Mouse (Mus musculus) NIH3T3 (cell line): ENCODE measurements at regions not wholly inside any gene's neighbourhood (a gene's known extent, or its start where the extent isn't known, plus 50 kb on each side); places are given as distances from the start of the nearest gene placed in this dataset.

ENCODE experiments used
- DNase-seq: peaks from one replicate; pipeline ENCODE4 v3.0.0-alpha.2; 2012; ENCODE audit warnings: low read depth

DNA sequence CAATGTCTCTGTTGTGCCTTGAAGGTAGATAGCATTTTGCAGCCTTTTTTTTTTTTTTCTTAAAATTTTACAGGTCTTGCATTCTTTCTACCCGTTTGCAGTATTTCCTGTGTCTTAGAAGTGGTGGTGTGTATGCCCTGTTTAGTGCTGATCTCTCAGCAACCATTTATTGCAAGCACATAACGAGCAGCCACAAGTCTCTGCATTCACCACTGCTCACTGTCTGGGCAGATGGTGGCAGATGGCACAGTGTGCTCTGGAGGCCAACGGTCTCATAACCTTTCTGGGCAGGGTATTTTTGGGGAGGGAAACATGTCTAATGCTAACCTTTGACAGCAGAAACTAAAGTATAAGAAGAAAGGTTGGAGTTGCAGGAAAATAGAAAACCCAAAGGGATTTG is 266.1 kb upstream of the Ptger4 start:
- no peak for DNase-seq

DNA sequence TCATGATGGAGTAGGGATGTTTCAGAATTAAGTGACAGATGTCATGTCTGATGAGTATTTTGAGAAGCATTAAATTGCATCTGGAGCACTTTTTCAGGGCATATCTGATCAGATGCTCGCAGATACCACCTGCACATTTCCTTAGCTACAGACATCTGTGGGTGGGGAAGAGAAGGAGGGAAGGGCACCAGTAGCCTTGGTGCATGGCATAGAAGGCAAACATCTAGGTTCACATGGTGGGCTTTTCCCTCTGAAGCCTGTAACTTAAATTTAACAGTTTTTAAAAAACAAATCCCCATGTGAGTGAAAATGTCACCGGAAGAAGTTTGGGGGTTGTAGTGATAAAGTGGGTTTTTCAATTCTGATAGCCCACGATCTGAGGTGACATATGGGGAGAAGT is 267.1 kb upstream of the Ptger4 start:
- DNase-seq, result no peak

DNA sequence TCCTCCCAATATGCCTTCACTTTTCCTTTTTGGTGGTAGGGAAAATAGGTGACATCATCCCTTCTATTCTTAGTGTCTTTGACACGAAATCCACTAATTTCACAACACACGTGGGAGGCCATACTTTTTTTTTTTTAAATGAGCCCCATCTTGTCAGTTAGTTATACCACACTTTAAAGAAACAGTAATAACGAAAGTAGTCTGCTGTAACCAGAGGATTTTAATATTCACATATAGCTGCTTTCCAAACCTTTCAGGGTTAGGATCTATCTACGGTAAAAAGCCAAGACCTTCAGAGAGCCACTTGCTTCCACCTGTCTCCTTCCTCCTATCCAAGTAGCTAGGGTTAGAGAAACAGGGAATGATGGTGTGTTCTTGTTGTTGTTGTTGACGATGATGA is 268.6 kb upstream of the Ptger4 start:
- no peak for DNase-seq

DNA sequence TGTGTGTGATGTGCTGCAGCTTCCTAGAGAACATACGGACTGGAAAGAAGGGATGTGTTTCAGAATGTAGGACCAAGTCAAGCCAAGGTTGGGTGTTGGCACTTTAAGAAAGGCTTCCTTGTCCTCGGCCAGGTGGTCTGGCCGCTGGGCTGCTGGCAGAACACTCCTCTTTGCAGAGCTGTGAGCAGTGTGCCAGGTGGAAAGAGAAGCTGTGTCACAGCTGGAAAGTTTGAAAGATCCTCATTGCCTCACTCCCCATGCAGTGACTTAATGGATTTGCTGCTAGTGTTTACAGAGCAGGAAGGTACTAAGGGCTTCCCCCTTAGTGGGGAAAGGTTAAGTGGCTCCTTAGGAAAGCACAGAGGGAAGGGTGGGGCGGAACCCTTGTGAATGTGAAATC is 269.2 kb upstream of the Ptger4 start:
- no peak for DNase-seq

DNA sequence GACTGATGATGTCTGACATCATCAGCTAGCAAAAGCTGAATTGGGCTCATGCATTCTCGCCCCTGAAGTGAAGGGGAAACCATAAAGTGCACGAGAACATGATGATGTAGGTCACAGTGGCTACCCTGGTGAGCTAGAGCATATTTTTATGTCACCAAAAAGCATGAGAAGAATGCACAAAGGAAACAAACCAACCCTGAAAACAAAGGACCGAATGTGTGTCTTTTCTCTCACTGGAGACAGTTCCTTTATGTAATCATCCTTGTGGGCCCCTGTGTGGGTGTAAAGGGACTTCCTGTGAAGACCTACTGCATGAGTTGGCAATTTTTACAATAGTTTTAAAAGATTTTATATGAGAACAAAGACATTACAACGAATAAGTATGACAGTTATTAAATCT is 270.2 kb upstream of the Ptger4 start:
- peak; percentile 37 for DNase-seq

DNA sequence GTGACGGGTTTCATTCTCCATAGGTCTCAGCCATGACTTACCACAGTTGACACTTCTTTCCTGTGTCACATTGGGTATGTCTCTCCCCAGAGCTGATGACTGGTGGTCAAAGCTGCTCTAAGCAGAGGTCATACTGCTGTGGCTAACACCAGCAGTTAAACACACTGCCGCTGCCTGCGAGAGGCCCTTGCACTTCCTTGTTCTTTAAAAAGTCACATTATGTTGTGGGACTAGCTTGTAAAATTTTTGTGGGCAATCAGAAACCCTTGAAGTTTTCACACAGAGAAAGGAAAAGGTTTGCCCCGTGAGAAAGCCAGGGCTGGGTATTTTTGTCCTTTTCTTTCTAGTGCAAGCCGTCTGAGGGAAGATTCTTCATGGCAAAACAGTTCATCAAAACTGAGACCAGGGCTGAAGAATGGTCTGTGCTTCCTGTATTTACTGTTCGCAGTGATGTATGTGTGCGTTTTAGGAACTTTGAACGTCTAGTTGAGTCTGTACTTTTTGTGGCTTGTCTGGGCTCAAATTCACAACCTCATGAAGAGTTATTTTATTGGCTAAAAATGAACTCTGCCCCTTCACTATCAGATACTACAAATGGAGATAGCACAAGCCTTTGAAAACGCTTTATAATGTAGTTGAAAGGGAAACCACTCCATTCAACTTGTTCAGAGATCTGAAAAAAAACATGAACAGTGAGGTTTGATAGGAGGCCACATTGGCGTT is 273.4 kb upstream of the Ptger4 start:
- no peak for DNase-seq

DNA sequence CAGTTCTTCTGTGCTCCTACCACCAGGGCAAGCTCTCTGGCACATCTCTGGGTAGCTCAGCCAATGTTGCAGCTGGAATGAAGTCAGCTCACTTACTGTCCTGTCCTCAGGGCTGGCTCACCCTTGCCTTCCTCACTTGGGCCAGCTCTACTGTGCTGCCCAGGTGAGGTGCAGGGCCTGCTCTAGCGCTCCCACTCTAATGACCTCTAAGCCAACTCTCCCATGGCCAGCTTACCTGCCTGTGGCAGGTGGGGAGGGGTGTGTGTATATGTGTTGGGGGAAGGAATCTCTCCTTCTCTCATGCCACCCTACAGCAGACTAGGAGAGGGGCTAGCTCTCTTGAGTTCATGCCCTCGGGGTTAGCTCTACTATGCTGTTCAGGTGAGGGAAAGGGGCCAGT is 275.6 kb upstream of the Ptger4 start:
- DNase-seq, result no peak

DNA sequence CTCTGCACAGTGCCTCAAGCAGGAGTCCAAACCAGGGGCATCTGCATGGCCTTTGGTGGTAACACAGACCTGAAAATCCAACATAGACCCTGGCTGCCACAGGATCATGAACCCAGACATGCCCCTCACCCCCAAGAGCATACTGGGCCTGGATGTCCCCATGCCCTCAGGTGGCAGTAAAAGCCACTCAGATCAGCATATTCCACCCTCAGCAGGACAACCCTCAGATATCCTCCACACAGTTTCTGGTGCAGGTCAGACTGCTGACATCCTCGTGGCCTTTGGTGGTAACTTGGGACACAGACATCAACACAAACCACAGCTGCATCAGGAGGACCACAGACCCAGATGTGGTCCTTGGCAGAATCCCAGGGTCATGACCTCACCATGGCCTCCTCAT is 276.0 kb upstream of the Ptger4 start:
- no peak for DNase-seq

DNA sequence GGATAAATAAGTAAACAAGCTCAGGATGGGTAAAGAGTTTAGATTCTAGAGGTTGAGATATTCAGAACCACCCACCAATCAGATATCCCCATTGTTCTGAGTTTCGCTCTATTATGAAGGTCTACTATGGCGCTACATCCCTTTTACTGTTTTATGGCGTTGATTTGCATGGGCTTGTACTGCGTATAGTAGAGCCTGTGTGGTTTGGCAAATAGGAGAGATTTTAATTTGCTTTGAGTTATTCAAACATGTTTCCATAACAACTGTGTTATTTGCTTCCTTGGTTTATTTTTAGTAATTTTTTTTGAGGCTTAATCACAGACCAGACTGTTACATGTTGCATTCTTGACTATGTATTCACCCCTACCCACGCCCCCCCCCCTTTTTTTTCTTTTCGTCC is 284.6 kb upstream of the Ptger4 start:
- peak; percentile 14 for DNase-seq

DNA sequence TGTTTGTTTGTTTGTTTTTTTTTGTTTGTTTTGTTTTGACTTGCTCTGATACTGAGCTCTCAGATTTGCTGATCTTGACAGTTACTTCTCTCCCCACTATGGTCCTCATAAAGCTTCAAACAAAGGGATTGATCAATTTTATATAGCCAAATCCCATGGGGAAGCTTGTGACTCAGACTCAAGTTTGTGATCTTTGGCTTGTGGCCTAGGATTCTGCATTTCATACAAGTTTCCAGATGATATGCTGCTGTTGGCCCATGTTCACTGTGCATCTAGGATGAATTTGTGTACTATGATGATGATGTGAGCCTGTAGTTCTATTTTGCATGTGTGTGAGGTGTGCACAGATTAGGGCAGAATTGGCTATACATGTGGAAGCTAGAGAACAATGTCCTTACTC is 289.7 kb upstream of the Ptger4 start:
- peak; percentile 88 for DNase-seq

DNA sequence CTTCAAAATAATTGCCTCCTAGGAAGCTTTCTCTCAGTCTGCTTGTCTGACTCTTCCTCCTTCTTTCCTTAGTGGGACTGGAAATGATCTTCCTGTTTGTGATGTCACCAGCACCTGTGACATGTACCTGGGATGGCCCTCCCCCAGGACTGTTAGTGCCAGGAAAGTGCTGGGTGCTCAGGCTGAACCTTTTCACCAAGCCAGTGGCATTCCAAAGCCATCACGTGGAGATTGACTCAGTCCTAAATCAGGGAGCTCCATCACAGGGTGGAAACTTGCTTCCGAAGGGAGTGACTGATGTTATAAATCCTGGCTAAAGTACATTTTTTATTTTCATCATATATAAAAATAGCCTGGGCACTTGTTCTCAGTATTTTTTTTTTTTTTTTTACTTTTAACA is 293.4 kb upstream of the Ptger4 start:
- DNase-seq, result peak; percentile 81

DNA sequence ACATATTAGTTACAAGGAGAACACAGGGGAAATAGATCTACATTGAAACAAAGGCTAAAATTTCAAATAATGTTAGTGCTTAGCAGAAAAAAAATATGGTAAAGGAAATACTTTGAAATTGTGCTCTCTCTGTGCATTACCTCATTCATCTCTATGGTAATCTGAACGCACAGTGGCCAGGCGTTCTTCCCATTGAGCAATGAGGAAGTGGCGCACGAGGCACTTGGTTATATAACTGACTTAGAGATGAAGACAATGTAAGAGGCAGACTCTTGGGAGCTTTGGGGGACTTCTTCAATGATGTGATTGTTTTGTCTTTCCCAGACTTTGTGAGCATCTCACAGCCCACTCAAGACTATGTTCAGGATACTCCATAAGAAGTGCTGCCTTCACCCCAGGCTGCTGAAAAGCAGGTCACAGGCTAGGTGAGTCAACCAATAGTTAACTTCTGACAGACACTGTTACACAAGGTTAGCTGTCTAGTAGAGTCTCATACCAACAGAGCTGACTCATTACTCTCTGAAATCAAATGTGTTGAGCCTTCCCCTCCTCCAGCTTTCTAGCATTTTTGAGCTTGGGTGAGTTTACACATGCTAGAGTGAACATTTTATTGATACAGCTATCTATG is 295.4 kb upstream of the Ptger4 start:
- peak; percentile 70 for DNase-seq

DNA sequence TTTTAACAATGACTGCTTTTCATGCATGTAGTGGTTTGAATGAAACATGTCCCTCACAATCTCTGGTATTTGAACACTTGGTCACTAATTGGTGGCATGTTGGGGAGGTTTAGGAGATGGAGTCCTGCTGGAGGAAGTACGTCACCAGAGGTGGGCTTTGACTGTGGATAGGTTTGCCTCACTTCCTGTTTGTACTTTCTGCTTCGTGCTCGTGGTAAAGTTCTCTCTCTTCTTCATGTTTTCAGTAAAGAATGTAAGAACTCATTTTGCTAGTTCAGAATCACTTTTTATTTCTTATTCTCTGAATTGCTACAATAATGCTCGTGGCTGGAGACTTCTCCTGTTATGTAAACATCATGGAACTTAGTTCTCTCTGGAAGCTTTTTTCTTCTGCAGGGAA is 310.5 kb upstream of the Ptger4 start:
- no peak for DNase-seq

DNA sequence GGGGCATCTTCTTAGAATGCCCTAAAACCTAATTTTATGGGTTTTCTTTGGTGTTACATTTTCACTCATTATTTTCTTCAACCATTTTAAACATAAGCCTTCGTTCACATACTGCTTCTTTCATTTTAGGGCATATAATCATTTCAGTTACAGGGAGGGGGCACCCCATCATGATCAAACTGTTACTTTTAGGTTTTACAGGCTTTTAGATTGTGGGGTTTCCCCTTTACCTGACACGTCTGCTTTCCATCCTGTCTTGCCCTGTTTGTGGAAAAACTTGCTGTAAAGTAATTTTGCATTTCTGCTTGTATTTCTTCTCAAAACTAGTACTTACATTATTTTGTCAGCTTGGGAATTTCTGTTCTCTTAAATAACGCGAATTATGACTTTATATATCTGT is 310.9 kb upstream of the Ptger4 start:
- no peak for DNase-seq

DNA sequence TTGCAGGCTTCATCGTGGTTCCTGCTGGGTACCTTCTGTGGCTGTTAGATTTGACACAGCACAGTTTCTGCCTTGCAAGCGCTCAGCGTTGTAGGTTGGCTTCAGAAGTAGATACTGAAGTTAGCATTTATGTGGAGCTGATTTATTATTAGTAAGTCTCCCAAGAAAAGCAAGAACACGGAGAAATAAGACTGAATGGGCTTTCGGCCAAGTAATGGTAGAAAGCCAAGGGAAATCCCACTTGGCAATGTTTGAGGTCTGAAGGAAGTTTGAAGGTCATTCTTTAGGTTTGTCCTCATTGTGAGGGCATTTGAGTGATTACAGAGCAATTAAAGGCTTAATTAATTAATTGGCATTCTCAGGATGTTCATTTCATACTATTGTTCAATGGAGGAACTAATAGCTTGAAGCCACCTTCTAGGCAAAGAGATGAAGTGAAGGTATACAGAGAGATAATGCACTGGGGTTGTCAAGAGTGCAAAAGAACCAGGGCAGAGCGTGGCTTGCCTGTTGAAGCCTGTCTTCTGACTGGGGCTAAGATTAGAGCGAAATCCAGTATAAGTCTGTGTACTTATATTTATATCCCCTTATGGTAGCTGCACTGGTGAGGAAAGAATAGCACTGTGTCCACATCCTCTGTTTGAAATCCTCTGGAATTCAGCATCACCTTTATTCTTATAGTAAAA is 311.5 kb upstream of the Ptger4 start:
- peak; percentile 61 for DNase-seq

DNA sequence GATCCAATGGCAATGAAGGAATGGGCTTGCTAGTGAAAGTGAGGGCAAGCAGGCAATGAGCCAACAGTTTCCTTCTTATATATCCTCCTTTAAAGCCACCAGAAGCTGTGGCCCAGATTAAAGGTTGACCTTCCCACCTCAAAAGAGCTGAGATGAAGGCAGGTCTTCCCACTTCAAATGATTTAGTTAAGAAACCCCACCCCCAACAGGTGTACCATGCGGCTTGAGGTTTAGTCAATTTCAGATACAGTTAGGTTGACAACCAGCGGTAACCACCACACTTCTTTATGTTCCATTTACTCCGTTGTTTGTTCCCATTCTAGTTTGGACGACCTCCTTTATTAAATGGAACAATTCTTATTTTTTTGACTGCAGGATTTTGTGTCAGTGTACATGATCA is 317.8 kb upstream of the Ptger4 start:
- no peak for DNase-seq

DNA sequence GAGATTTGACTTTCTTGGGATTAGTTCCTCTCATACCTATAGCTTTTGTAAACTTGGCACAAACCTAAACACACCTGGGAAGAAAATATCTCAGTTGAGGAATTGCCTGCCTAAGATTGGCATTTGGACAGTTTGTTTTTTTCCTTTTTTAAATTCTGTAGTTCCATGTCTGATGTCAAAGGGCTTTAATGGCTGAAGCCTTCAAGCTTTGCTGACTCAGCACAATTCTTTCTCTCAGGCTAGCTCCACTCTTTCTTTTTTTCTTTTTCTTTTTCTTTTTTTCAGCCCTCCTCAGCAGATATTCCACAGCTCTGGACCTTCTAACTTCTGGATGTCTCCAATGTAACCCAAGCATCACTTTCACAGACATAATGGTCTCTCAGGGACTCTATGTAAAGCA is 330.4 kb upstream of the Ptger4 start:
- no peak for DNase-seq

DNA sequence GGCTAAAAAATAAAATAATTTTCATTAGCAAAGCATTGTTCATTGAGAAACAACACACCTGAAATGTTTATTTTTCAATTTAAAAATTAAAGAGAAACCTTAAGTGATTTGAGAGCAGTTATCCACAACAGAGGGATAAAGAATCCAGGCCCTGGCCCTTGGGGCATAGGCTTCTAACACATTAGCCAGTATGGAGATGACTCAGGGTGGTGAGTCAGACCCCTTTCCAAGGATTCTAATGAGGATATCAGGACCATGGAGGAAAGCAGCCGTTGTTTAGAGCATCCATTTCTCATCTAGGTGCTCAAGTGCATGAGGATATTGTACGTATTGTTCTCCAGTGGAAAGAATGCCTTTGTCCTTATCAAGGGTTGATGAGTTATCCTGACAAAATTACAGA is 335.6 kb upstream of the Ptger4 start:
- peak; percentile 76 for DNase-seq

DNA sequence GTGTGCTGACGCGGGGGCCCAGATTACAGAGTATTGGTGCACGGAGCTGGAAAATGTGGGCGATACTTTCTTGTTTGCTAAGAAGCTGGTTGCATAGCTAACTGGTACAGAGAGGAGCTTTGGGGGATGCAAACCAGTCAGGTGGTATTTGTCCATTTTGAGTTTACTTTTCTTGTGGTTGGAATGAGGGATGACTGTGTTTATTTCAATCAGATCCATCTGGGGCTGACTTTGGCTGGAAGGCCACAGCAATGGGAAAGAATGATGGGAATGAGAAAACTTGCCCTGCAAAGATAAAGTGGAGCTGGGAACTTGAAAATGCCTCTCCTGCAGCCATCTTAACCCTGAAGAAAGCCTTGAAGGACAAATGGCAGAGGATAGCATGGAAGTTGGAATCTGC is 336.4 kb upstream of the Ptger4 start:
- DNase-seq, result peak; percentile 73

DNA sequence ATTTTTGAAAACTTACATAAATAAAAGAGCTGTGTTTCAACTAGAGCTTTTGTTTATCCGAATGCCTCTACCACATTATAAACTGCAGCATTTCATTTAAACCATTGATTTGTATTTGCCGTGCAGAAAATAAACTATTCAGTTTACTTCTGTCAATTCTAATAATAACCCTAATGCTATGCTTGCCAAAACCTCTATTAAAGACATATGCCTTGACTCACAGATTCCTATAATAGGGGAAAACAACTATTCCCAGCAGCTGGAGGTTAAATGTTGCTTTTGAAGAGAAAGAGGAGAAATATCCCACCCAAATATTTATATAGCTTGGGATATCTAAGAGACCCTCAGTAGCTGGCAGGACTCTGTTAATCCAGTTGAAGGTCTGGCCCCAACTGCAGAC is 340.4 kb upstream of the Ptger4 start:
- DNase-seq, result peak; percentile 80

DNA sequence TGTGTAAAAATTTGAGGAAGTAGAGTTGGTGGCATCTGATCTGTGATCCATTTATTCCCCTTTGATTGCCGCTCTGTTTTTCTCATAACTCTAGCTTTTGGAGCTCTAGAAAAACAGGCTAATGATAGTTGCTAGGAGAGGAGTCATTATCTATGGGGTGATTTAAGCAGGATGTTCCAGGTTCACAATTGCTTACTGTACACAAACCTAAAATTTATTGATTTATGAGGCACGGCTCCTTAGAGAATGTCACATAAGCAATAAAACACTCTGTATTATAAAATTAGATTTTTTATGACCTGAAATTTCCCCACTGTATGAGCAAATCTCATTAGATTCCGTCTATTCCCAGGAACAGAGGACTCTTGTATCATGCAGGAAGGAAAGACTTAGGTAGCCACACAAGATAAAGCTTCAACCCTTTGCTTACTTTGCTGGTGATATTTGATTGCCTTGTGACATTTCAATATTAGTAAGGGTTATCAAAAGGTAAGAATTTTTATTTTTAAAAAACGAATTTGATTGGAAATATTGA is 360.8 kb upstream of the Ptger4 start:
- no peak for DNase-seq

DNA sequence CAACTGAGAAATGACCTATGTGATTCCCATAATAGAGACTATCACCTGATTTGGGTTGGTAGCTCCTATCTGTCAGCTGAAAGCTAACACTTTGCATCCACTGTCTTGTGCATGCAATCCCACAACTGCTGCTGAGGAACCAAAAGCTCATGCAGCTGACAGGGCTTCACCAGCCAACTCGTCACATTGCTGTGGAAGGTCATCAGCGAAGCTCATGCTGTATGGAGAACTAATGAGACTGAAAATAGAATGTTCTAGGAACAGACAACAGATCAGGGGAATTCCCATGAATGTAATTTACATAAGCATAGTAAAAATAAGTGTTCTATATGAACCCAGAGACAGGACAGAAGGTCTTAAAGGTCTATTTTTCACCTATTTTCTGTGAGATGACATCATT is 363.5 kb upstream of the Ptger4 start:
- DNase-seq, result no peak

DNA sequence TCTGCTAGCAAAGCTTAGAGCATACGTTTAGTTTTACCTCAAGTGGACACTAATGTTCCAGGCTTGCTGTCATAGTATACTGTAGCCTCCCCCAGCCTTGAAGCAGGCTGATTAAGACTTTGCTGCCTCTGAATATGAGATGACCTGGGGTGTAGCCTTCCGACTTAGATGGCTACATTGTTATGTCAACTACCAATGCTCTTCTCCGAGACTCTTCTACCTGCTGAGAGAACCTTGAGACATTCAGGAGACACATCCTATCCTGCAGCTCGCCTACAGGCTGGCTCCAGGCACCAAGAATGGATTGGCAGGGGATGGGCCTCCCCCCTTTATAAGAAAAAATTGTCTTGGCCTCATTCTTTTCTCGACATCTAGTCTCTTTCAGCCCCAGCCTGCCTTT is 379.0 kb upstream of the Ptger4 start:
- DNase-seq, result no peak
